In genomic region chr1:154143691-154144090, GRCm38 (mm10) we compare ENCODE assay signal across 21 mouse cellular contexts. TPM values are rescaled to one million over a fixed set of nuclear protein-coding genes. Genes with fewer than 3 reads are reported as not detected.
DNase-seq lines count a peak whose midpoint lies in the region; ATAC-seq and TF ChIP-seq lines count a peak whose summit lies in the region.
"Had no signal": no experiment of that assay in that cellular context is flagged by ENCODE, and none has a peak within 500 bp of the region (broad histone marks: within the 10 kb centered on the region; RNA-seq: fewer than 3 reads in every experiment).

No protein-coding gene starts in this region.

- no peaks in the 10 kb centered on the region for H3K27me3 ChIP-seq in kidney, embryonic 16.5 days (ENCODE audit: insufficient read depth, low read length)
- H3K27me3 ChIP-seq in lung, postnatal 0 days (replicated peaks; ENCODE audit: insufficient read depth, low read length), result no peaks in the 10 kb centered on the region
- H3K27me3 ChIP-seq: embryonic facial prominence, embryonic 15.5 days; hindbrain, embryonic 12.5 days had no signal

- TF ChIP-seq EP300 in lung, postnatal 0 days (IDR thresholded peaks at IDR 0.05), result peak; percentile 84

- H3K27ac ChIP-seq in kidney, embryonic 16.5 days (ENCODE audit: low read length), result no peak overlapping the region
- no peak overlapping the region for H3K27ac ChIP-seq in lung, postnatal 0 days (ENCODE audit: low read length)
- H3K27ac ChIP-seq: embryonic facial prominence, embryonic 15.5 days; forebrain, embryonic 10.5 days; gastrocnemius, adult 2 months; hindbrain, embryonic 12.5 days had no signal

- no peaks in the 10 kb centered on the region for H3K9me3 ChIP-seq in kidney, embryonic 16.5 days (ENCODE audit: low read length)
- no peaks in the 10 kb centered on the region for H3K9me3 ChIP-seq in lung, postnatal 0 days (ENCODE audit: low read length)
- H3K9me3 ChIP-seq: embryonic facial prominence, embryonic 15.5 days; forebrain, embryonic 10.5 days; hindbrain, embryonic 12.5 days had no signal

- WGBS in kidney, embryonic 16.5 days, result 71% methylated on average over 1 of the region's 1 CpGs
- WGBS in lung, postnatal 0 days, result 33% methylated on average over 1 of the region's 1 CpGs

- H3K4me3 ChIP-seq in kidney, embryonic 16.5 days (ENCODE audit: low read length), result no peak overlapping the region
- H3K4me3 ChIP-seq in lung, postnatal 0 days (ENCODE audit: low read depth, low read length), result no peak overlapping the region
- H3K4me3 ChIP-seq: embryonic facial prominence, embryonic 15.5 days; erythroblast, embryonic 14.5 days; forebrain, embryonic 10.5 days; gastrocnemius, adult 2 months; hindbrain, embryonic 12.5 days had no signal

- H3K9ac ChIP-seq in kidney, embryonic 16.5 days (replicated peaks; ENCODE audit: low read length), result no peak overlapping the region
- H3K9ac ChIP-seq in lung, postnatal 0 days (replicated peaks; ENCODE audit: low read depth), result no peak overlapping the region
- H3K9ac ChIP-seq: embryonic facial prominence, embryonic 15.5 days; hindbrain, embryonic 12.5 days had no signal

- peak; percentile 6 for DNase-seq in embryo, embryonic 10.5 days (ENCODE audit: low spot score)
- DNase-seq in embryo, embryonic 11 days, result no peak
- peak; percentile 21 to 33 for DNase-seq in kidney, postnatal 36 days
- peak; percentile 17 for DNase-seq in lung, postnatal 0 days (ENCODE audit: low spot score)
- DNase-seq in lung, postnatal 14 days, result no peak
- DNase-seq in testis, postnatal 10 days (ENCODE audit: low spot score), result no peak
- DNase-seq: adrenal gland, postnatal 10 days; cerebellum, adult 11 months; cerebellum, adult 8-10 months; cerebellum, postnatal 14 days; gastrocnemius, adult 2 months; gastrocnemius, postnatal 25 days; heart, postnatal 4 days had no signal

- H3K36me3 ChIP-seq in kidney, embryonic 16.5 days (ENCODE audit: insufficient read depth, low read length), result no peaks in the 10 kb centered on the region
- no peaks in the 10 kb centered on the region for H3K36me3 ChIP-seq in lung, postnatal 0 days (ENCODE audit: insufficient read depth, low read length)
- H3K36me3 ChIP-seq: embryonic facial prominence, embryonic 15.5 days; forebrain, embryonic 10.5 days; hindbrain, embryonic 12.5 days had no signal

- TF ChIP-seq CTCF in lung, postnatal 0 days (IDR thresholded peaks at IDR 0.05), result no peak

- no peak for ATAC-seq in kidney, embryonic 16.5 days (ENCODE audit: low FRiP score, low TSS enrichment)
- ATAC-seq in lung, postnatal 0 days, result no peak
- ATAC-seq: forebrain, embryonic 14.5 days had no signal

- H3K4me2 ChIP-seq in kidney, embryonic 16.5 days (replicated peaks; ENCODE audit: low read depth, low read length), result no peak overlapping the region
- H3K4me2 ChIP-seq in lung, postnatal 0 days (replicated peaks; ENCODE audit: low read depth, low read length), result no peak overlapping the region
- H3K4me2 ChIP-seq: embryonic facial prominence, embryonic 15.5 days; hindbrain, embryonic 12.5 days had no signal

- H3K4me1 ChIP-seq in kidney, embryonic 16.5 days (ENCODE audit: insufficient read depth, low read length), result peaks cover 2% of the 10 kb centered on the region; the same call in 1 of the 2 replicates
- H3K4me1 ChIP-seq in lung, postnatal 0 days (ENCODE audit: insufficient read depth, low read depth, low read length), result no peaks in the 10 kb centered on the region
- H3K4me1 ChIP-seq: embryonic facial prominence, embryonic 15.5 days; forebrain, embryonic 10.5 days; hindbrain, embryonic 12.5 days had no signal

RNA-seq across cellular contexts. Expression of gene Zfp648, which starts 57.3 kb away (rescaled TPM):
- polyA plus RNA-seq in kidney, embryonic 16.5 days (2015; fragmentation: Nextera tagmentation; extraction: Ambion mirVana), result 0.30 and 0.51 TPM in 2 replicates
- not detected in 2 replicates for polyA plus RNA-seq in lung, postnatal 0 days (2015; fragmentation: Nextera tagmentation; extraction: Ambion mirVana)
- polyA plus RNA-seq: C2C12; erythroblast, embryonic 14.5 days; heart, embryonic 14.5 days had no signal

Comparison
In these comparisons a context has a peak if more than half of its experiments do, and no peak if none do; other contexts are left out.
1. DNase-seq: peak in embryo, embryonic 10.5 days (single experiment), kidney, postnatal 36 days (2 of 2) and lung, postnatal 0 days (single experiment); none in embryo, embryonic 11 days (single experiment), lung, postnatal 14 days (single experiment) and testis, postnatal 10 days (single experiment).